Mouse (Mus musculus): ENCODE measurements around the gene C1rl. TPM values are rescaled to one million over a fixed set of nuclear protein-coding genes. Genes with fewer than 3 reads are reported as not detected.
A peak's percentile ranks its signal among the peaks of the same experiment; 100 is the strongest.
"Not testable (repeated sequence)": the region's sequence is repeated elsewhere in the genome, so short reads cannot be mapped to it uniquely, and the experiment has no call there.

Gene C1rl
- total RNA-seq, 2 experiments from 2014 or later, result 0.28 to 0.61 TPM

DNA sequence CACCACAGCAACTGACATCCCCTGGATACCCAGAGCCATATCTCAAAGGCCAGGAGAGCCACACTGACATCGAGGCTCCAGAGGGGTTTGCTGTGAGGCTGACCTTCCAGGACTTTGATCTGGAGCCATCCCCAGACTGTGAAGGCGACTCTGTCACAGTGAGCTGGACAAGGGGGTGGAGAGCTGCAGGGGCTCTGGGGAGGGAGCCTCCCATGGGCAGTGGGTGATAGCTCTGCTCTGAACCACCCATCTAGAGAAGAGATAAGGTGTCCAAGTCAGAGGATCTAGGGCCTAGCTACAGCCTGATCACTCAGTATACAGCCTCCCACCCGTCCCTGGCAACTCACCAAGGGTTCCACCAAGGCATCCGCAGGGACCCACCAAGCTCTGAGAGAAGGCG lies 973 bp downstream of the C1rl start:
- intact Hi-C loops (cut with DNase I), result loop anchor here (5.0 kb wide), 1 partner anchor 48 kb away; the partner anchor contains the start of gene C1s1
- no peak for TF ChIP-seq CTCF (IDR thresholded peaks at IDR 0.05)
- H3K27ac ChIP-seq, result peak overlapping the region; percentile 82
- H3K4me3 ChIP-seq, result 0 out of 2 replicates have a peak overlapping the region, but pooled peaks have one; percentile 9
- peak; percentile 50 for DNase-seq

DNA sequence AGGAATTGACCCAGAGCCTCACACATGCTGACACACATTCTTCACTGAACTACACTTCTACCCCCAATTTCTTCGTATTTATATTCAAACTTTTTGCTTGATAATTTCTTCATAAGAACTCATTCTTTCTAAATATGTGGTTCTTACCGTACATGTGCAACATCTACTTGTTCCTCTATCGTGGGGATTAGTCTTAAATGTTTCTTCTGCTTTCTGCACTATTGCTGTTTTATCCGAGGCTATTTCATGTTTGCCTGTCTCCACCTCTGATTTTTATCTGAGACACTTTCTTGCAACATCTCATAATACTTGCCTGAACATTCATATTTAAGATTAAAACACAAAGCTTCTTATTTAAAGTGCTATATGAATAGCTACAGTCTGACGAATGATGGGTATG lies 3.1 kb downstream of the C1rl start:
- no peak for DNase-seq
- intact Hi-C loops (cut with DNase I), result no loop called here
- no peak for TF ChIP-seq CTCF (IDR thresholded peaks at IDR 0.05)
- H3K27ac ChIP-seq, result no peak overlapping the region
- H3K4me3 ChIP-seq, result no peak overlapping the region

DNA sequence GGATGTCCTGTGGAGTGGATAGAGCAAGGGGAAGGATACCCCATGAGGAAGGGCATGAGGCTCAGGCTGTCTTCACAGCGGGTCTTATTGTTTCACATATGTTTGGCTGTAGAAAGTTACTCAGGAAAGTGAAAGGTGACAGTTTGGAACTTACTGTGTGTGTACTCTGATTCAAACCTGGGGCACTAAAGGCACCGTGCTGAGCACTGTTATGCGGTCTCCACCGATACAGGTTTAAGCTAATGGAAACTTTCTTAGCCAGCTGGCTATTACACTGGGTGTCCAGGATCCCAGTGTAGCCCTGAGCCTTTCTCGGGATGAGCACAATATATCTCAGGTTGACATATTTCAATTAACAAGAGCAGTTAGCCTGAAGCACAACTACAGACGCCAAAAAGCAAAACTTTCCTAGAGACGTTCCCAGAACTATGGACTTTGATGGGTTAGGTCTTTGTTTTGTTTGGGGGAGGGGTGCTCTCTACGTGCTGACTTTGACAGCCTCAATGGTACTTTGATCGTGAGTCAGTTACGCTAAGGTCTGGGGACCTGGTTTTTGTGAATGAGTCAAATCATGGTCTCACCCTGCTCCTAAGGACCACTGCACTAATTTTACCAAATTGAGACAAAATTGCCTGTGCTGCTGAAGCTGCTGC lies 7.1 kb downstream of the C1rl start:
- no peak for TF ChIP-seq CTCF (IDR thresholded peaks at IDR 0.05)
- Histone ChIP-seq H3K4me3 (no peak overlapping the region), H3K27ac (peak overlapping the region; percentile 20; the same call in 1 of the 2 replicates)
- intact Hi-C loops (cut with DNase I), result loop anchor here (10.0 kb wide), 1 partner anchor 265 kb away; the partner anchor contains the start of gene Eno2
- no peak for DNase-seq

DNA sequence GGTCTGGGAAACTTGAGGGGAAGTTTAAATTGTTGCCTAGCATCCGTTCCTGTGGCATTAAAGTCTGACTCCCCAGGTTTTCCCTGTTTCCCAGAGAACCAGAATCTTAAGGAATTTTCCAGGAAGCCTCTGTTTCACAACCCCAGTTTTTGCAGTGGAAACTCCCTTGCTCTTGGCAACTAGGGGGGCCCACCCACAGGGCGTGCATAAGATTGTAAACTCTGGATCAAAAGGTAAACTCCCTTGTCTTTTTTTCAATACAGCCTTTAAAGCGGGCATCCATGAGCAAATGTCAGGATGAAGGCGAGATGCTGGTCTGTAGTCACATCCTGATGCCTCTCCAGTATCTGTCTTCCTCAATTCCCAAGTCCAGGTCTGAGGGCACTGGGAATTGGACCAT lies 8.6 kb downstream of the C1rl start:
- TF ChIP-seq CTCF (IDR thresholded peaks at IDR 0.05), result no peak
- 0 out of 2 replicates have a peak overlapping the region, but pooled peaks have one; percentile 51 for H3K27ac ChIP-seq
- H3K4me3 ChIP-seq, result no peak overlapping the region
- intact Hi-C loops (cut with DNase I), result loop anchor here (10.0 kb wide), 1 partner anchor 263 kb away; the partner anchor contains the start of gene Eno2
- peak; percentile 59 for DNase-seq

DNA sequence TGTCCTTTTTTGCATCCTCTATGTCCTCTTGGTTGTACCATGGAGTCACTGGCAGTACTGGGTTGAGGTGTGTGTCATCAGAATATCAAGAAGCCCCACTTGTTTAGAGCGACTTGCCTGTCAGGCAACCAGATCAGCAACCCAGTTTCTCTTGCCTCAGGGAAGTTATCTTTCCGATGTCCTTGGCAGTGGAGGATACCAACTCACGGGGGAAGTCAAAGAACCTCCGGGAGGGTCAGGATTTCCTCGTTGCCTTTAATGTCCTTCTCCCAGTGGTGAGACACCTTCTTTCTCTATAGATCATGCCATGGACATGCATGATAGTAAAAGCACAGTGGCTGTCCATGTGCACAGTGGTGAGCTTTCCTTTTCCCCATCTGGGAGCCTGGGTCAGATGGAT lies 9.1 kb downstream of the C1rl start:
- no peak overlapping the region for H3K27ac ChIP-seq
- intact Hi-C loops (cut with DNase I), result loop anchor here (10.0 kb wide), 1 partner anchor 263 kb away; the partner anchor contains the start of gene Eno2
- DNase-seq, result no peak
- H3K4me3 ChIP-seq, result no peak overlapping the region
- no peak for TF ChIP-seq CTCF (IDR thresholded peaks at IDR 0.05)

DNA sequence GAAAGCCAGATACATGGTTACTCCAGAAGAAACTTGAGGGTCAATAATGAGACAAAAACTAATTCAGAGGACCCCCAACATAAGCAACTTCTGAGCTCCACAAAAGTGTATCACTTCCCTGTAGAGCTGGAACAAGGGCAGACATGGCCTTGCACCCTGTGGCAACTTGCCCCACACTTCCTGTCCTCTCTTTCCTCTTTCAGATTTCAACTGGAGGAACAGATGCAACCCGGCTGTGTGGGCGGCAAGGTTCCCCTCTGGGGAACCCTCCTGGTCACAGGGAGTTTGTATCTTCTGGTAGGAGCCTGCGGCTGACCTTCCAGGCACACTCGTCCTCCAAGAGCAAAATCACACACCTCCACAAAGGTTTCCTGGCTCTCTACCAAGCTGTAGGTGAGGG lies 12.1 kb downstream of the C1rl start:
- no peak overlapping the region for H3K27ac ChIP-seq
- DNase-seq, result peak; percentile 30
- no peak overlapping the region for H3K4me3 ChIP-seq
- intact Hi-C loops (cut with DNase I), result loop anchor here (10.0 kb wide), 1 partner anchor 260 kb away; the partner anchor contains the start of gene Eno2
- TF ChIP-seq CTCF (IDR thresholded peaks at IDR 0.05), result no peak

DNA sequence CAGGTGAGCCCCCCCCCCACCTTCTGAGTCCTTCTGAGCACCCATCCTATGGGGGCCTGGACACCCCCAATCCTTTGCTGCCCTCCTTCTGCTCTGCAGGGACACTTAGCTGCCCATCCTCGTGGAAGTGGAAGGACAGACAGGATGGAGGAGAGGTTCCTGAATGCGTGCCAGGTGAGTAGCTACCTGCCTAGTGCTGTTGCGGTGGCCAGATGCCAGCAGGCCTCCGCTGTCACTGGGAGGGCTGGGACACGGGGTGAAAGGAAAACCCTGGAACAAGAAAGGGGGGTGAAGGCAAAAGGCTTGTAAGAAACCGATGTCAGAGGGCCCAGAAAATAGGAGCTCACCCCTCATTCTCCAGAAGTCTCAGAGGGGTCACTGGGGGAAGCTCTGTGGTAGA lies 14.1 kb downstream of the C1rl start:
- intact Hi-C loops (cut with DNase I), result loop anchor here (10.0 kb wide), 1 partner anchor 258 kb away; the partner anchor contains the start of gene Eno2
- no peak overlapping the region for H3K27ac ChIP-seq
- no peak for DNase-seq
- no peak for TF ChIP-seq CTCF (IDR thresholded peaks at IDR 0.05)
- H3K4me3 ChIP-seq, result no peak overlapping the region

DNA sequence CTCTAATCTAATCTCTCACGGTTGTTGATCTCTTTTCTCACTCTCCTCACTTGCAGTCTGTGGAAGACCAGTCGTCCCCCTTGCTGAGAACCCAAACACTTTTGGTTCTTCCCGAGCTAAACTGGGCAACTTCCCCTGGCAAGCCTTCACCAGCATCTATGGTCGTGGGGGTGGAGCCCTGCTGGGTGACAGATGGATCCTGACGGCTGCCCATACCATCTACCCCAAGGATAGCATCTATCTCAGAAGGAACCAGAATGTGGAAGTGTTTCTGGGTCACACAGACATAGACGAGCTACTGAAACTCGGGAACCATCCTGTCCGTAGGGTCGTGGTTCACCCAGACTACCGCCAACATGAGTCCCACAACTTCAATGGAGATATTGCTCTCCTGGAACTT lies 15.4 kb downstream of the C1rl start:
- H3K27ac ChIP-seq, result no peak overlapping the region
- no peak overlapping the region for H3K4me3 ChIP-seq
- intact Hi-C loops (cut with DNase I), result loop anchor here (10.0 kb wide), 1 partner anchor 257 kb away; the partner anchor contains the start of gene Eno2
- TF ChIP-seq CTCF (IDR thresholded peaks at IDR 0.05), result no peak
- DNase-seq, result no peak

DNA sequence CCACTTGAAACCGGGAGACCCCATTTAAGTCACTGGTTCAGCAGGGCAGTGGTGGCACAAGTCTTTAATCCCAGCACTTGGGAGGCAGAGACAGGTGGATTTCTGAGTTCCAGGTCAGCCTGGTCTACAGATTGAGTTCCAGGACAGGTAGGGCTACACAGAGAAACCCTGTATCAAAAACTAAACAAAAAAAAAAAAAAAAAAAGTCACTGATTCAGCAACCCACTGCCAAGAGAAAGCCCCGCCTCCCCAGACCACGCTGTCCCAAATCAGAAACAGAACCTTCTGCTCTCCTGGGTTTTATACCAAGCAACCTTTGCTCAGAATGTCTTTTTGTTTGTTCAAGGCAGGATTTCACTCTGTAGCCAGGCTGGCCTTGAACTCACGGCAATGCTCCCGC lies 16.3 kb downstream of the C1rl start:
- intact Hi-C loops (cut with DNase I), result loop anchor here (10.0 kb wide), 1 partner anchor 256 kb away; the partner anchor contains the start of gene Eno2
- not testable (repeated sequence) for H3K27ac ChIP-seq, H3K4me3 ChIP-seq, DNase-seq

DNA sequence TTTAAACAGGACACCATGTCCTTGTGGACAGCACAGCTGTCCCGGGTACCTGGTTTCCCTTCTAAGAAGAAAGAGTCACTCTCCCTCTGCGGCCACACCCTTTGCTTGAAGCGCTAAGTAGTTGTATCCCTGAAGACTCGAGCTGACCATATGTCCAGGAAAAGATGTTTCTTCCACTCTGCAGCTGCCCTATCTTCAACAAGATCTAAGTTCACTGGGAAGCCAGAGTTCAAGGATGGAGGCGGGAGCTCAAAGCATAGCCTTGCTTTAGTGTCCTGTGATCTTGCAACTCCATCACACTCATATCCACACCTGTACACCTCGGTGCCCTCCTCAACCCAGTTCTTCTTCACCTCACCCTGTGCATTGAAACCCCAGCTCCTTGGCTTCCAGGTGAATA lies 19.0 kb downstream of the C1rl start:
- intact Hi-C loops (cut with DNase I), result no loop called here
- Histone ChIP-seq H3K4me3 (no peak overlapping the region), H3K27ac (no peak overlapping the region)
- TF ChIP-seq CTCF (IDR thresholded peaks at IDR 0.05), result no peak
- no peak for DNase-seq

DNA sequence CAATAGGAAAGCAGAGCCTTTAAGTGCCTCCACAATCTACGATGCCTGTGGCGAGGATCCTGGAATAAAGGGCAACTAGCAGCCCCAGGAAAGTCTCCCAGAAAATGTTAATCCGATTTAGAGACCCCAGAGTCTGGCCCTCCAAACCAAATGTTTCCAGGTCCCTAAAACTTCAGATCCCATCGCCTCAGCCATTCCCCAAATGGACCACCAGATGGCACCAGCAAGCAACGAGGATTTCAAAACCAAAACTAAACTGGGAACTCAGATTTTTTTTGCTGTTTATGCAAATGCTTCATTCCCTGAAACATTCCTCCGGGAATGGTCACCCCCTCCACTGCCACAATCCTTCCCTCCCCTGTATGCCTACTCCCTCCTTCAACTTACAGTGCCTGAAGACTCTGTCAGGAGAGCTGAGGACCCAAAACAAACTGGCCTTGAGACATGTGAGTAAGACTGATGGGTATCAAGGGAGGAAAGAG lies 19.5 kb downstream of the C1rl start, which contains the start of gene C1ra:
Gene C1ra (plus strand): TSS at position 51 of the 482 bp plus-strand sequence.
- H3K4me3 ChIP-seq, result peak within 1 kb of the TSS; percentile 70
- H3K27ac ChIP-seq, result peak within 1 kb of the TSS; percentile 81
- intact Hi-C loops (cut with DNase I), result no loop called here
- peak; percentile 82 for TF ChIP-seq CTCF (IDR thresholded peaks at IDR 0.05)
- DNase-seq, result peak; percentile 62

DNA sequence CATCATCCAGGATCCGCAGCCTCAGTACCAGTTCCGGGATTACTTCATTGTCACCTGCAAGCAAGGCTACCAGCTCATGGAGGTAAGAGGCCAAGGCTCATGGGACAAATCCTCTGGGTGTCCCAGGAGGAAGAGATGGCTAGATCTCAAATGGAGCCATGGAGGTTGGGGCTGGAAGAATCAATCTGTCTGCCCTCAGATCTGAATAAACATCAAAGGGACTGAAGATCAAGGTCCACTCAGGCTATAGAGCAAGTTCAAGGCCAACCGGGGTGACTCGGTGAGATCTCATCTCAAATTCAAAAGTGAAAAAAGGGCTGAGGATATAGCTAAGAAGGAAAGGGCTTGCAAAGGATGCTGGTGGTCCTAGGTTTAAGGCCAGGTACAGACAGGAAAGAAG lies 24.8 kb downstream of the C1rl start:
- H3K27ac ChIP-seq; intact Hi-C loops (cut with DNase I); H3K4me3 ChIP-seq; DNase-seq: not testable (repeated sequence)

DNA sequence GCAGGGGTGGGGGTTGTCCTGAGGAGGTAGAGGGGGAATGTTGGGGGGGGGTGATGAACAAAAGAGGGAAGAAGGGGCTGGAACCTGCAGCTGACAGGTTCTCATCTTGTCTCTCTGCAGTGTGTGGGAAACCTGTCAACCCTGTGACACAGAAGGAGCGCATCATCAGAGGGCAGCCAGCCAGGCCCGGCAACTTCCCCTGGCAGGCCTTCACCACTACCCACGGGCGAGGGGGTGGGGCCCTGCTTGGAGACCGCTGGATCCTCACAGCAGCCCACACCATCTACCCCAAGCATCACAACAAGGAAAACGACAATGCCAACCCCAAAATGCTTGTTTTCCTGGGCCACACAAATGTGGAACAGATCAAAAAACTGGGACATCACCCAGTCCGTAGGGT lies 29.2 kb downstream of the C1rl start:
- H3K4me3 ChIP-seq; intact Hi-C loops (cut with DNase I); H3K27ac ChIP-seq: not testable (repeated sequence)
- peak; percentile 28 for DNase-seq
